In genomic region chr4:144892133-144892936, GRCm38 (mm10) we compare ENCODE assay signal across 8 mouse cellular contexts. TPM values are rescaled to one million over a fixed set of nuclear protein-coding genes. Genes with fewer than 3 reads are reported as not detected.
DNase-seq lines count a peak whose midpoint lies in the region; ATAC-seq and TF ChIP-seq lines count a peak whose summit lies in the region.

TSS of gene Dhrs3 (plus strand) at chr4:144892827.

- DNase-seq in CH12.LX (ENCODE audit: extremely low read depth), result peak; percentile 97
- DNase-seq in forebrain, embryonic 14.5 days (ENCODE audit: low spot score), result peak; percentile 78
- peak; percentile 91 to 92 for DNase-seq in heart, postnatal 10 days
- no peak for DNase-seq in large intestine, adult 2 months (ENCODE audit: low read depth, low spot score)
- DNase-seq in lung, adult 2 months, result peak; percentile 87
- DNase-seq in testis, postnatal 14 days (ENCODE audit: low spot score), result peak; percentile 77

- TF ChIP-seq EP300 in CH12.LX (IDR thresholded peaks at IDR 0.05; ENCODE audit: low read length), result peak; percentile 87

- H3K9ac ChIP-seq in CH12.LX (ENCODE audit: insufficient read depth, low read depth), result peak within 1 kb of the TSS; percentile 87
- H3K9ac ChIP-seq in forebrain, embryonic 14.5 days (ENCODE audit: low read length), result peak within 1 kb of the TSS; percentile 56
- H3K9ac ChIP-seq in neural tube, embryonic 15.5 days (replicated peaks), result peak within 1 kb of the TSS; percentile 53

- peaks cover 9 to 40% of the 10 kb centered on the region in 2 experiments for H3K4me1 ChIP-seq in CH12.LX (ENCODE audit: control insufficient read depth in 1 of 2, insufficient read depth in 2 of 2)
- H3K4me1 ChIP-seq in forebrain, embryonic 14.5 days (ENCODE audit: control insufficient read depth, insufficient read depth, low read length), result peaks cover 7% of the 10 kb centered on the region
- peaks cover 20% of the 10 kb centered on the region for H3K4me1 ChIP-seq in lung, adult 2 months (ENCODE audit: control insufficient read depth, insufficient read depth, low read length)
- H3K4me1 ChIP-seq in neural tube, embryonic 15.5 days, result peaks cover 44% of the 10 kb centered on the region

- no peak; the same call in 1 of the 2 replicates for TF ChIP-seq RAD21 in CH12.LX (IDR thresholded peaks at IDR 0.05; ENCODE audit: low read depth, low read length)

- peak; percentile 68 for TF ChIP-seq POLR2A in CH12.LX (IDR thresholded peaks at IDR 0.05; ENCODE audit: low read depth, low read length)
- peak; percentile 55; the same call in 1 of the 2 replicates for TF ChIP-seq POLR2A in lung, adult 2 months (IDR thresholded peaks at IDR 0.05; ENCODE audit: borderline replicate concordance, extremely low read depth, low read depth, low read length)

- H3K79me2 ChIP-seq in CH12.LX (replicated peaks; ENCODE audit: control insufficient read depth, extremely low read depth, insufficient read depth, poor library complexity, severe bottlenecking), result peaks cover 22% of the 10 kb centered on the region

- peak; percentile 31; the same call in 1 of the 2 replicates for ATAC-seq in cerebellum, adult (ENCODE audit: insufficient number of reproducible peaks, low FRiP score, low TSS enrichment)
- ATAC-seq in forebrain, embryonic 14.5 days, result peak; percentile 72
- peak; percentile 62 for ATAC-seq in neural tube, embryonic 15.5 days (ENCODE audit: low FRiP score)

- in situ Hi-C loops in CH12.LX (cut with MboI; ENCODE audit: low pct_ligation_motif_present, low pct_unique_long_range_greater_than_20kb, low sequenced_read_pairs), result loop anchor here (25.0 kb wide), 2 partner anchors 330 to 395 kb away; partner anchors contain the start of gene Gm13124

- peak within 1 kb of the TSS; percentile 97 for H3K27ac ChIP-seq in CH12.LX (ENCODE audit: insufficient read depth, low read depth)
- no peak within 1 kb of the TSS; the same call in 1 of the 2 replicates for H3K27ac ChIP-seq in forebrain, embryonic 14.5 days (ENCODE audit: low read depth, low read length)
- H3K27ac ChIP-seq in neural tube, embryonic 15.5 days (replicated peaks), result peak within 1 kb of the TSS; percentile 68

- no peaks in the 10 kb centered on the region for H3K9me3 ChIP-seq in CH12.LX (replicated peaks; ENCODE audit: low read length)
- no peaks in the 10 kb centered on the region for H3K9me3 ChIP-seq in forebrain, embryonic 14.5 days (replicated peaks; ENCODE audit: control insufficient read depth, low read length)
- H3K9me3 ChIP-seq in neural tube, embryonic 15.5 days (replicated peaks), result no peaks in the 10 kb centered on the region

- under 1% methylated on average over 55 of the region's 55 CpGs for WGBS in forebrain, embryonic 14.5 days
- WGBS in large intestine, adult 2 months, result 1% methylated on average over 55 of the region's 55 CpGs
- 1% methylated on average over 55 of the region's 55 CpGs for WGBS in lung, adult 2 months
- under 1% methylated on average over 55 of the region's 55 CpGs for WGBS in neural tube, embryonic 15.5 days

- H3K4me2 ChIP-seq in CH12.LX (ENCODE audit: insufficient read depth, low read depth, poor library complexity, severe bottlenecking), result peak within 1 kb of the TSS; percentile 88
- peak within 1 kb of the TSS; percentile 81 for H3K4me2 ChIP-seq in forebrain, embryonic 14.5 days (ENCODE audit: low read length)
- peak within 1 kb of the TSS; percentile 98 for H3K4me2 ChIP-seq in neural tube, embryonic 15.5 days

- peak within 1 kb of the TSS; percentile 61 to 79 (median 61) for H3K4me3 ChIP-seq in CH12.LX (replicated peaks in 1 of 3; ENCODE audit: low read depth in 2 of 3, low read length in 2 of 3, poor library complexity in 1 of 3)
- H3K4me3 ChIP-seq in forebrain, embryonic 14.5 days (ENCODE audit: low read depth, low read length), result peak within 1 kb of the TSS; percentile 43
- peak within 1 kb of the TSS; percentile 89 for H3K4me3 ChIP-seq in lung, adult 2 months (replicated peaks; ENCODE audit: extremely low read depth, low read depth, low read length)
- H3K4me3 ChIP-seq in neural tube, embryonic 15.5 days (replicated peaks), result peak within 1 kb of the TSS; percentile 45

- H3K27me3 ChIP-seq in CH12.LX (replicated peaks), result no peaks in the 10 kb centered on the region
- peaks cover 28% of the 10 kb centered on the region for H3K27me3 ChIP-seq in forebrain, embryonic 14.5 days (replicated peaks; ENCODE audit: control insufficient read depth, insufficient read depth, low read length)
- H3K27me3 ChIP-seq in neural tube, embryonic 15.5 days (replicated peaks), result peaks cover 11% of the 10 kb centered on the region; the same call in 1 of the 2 replicates

- H3K36me3 ChIP-seq in CH12.LX (replicated peaks in 1 of 2; ENCODE audit: control insufficient read depth in 1 of 2, insufficient read depth in 1 of 2, low read length in 1 of 2), result peaks cover 2 to 4% of the 10 kb centered on the region in 2 experiments
- no peaks in the 10 kb centered on the region for H3K36me3 ChIP-seq in forebrain, embryonic 14.5 days (ENCODE audit: control insufficient read depth, insufficient read depth, low read length)
- H3K36me3 ChIP-seq in neural tube, embryonic 15.5 days, result no peaks in the 10 kb centered on the region

- intact Hi-C loops in heart, postnatal 10 days (cut with DNase I), result loop anchor here (2.0 to 10.0 kb wide), 5 partner anchors 38 to 395 kb away; partner anchors contain the start of gene Vps13d

- dilution Hi-C loops in CH12.LX (cut with MboI; ENCODE audit: extremely low pct_ligation_motif_present, extremely low pct_unique_long_range_greater_than_20kb, low sequenced_read_pairs), result loop anchor here (25.0 kb wide), 1 partner anchor 95 kb away; no protein-coding TSS in a partner anchor

- TF ChIP-seq CTCF in CH12.LX (conservative IDR thresholded peaks at IDR 0.05 in 1 of 2, IDR thresholded peaks at IDR 0.05 in 1 of 2; ENCODE audit: low read depth in 2 of 2, low read length in 2 of 2), result no peak
- no peak for TF ChIP-seq CTCF in lung, adult 2 months (IDR thresholded peaks at IDR 0.05; ENCODE audit: insufficient read depth, low read length)

TF ChIP-seq in CH12.LX, 34 proteins besides CTCF, POLR2A, EP300 and RAD21 (continues in another document):
- TF ChIP-seq JUN (IDR thresholded peaks at IDR 0.05; ENCODE audit: insufficient read depth, low read depth, low read length) (no peak), MAFK (IDR thresholded peaks at IDR 0.05; ENCODE audit: insufficient replicate concordance, low read length) (no peak), ZC3H11A (IDR thresholded peaks at IDR 0.05; ENCODE audit: low read depth, low read length) (no peak), SMC3 (IDR thresholded peaks at IDR 0.05; ENCODE audit: low read depth, low read length) (no peak; the same call in 1 of the 2 replicates), SIN3A (IDR thresholded peaks at IDR 0.05; ENCODE audit: low read length) (peak; percentile 46; the same call in 1 of the 2 replicates), MEF2A (IDR thresholded peaks at IDR 0.05; ENCODE audit: borderline replicate concordance, low read depth, low read length) (peak; percentile 90), BHLHE40 (IDR thresholded peaks at IDR 0.05; ENCODE audit: low read depth, low read length) (peak; percentile 85), CHD2 (IDR thresholded peaks at IDR 0.05; ENCODE audit: low read length) (peak; percentile 90), E2F4 (IDR thresholded peaks at IDR 0.05; ENCODE audit: insufficient replicate concordance, low read depth, low read length) (0 out of 2 replicates have a peak, but pooled peaks have one; percentile 11), MYC (IDR thresholded peaks at IDR 0.05; ENCODE audit: low read depth, low read length) (peak; percentile 56), MAZ (IDR thresholded peaks at IDR 0.05; ENCODE audit: low read depth, low read length) (peak; percentile 85), GABPA (IDR thresholded peaks at IDR 0.05; ENCODE audit: insufficient replicate concordance, low read depth, low read length) (no peak), NELFE (IDR thresholded peaks at IDR 0.05; ENCODE audit: low read depth, low read length) (peak; percentile 40; the same call in 1 of the 2 replicates), ELF1 (IDR thresholded peaks at IDR 0.05; ENCODE audit: low read depth, low read length) (peak; percentile 74), POLR2AphosphoS2 (IDR thresholded peaks at IDR 0.05; ENCODE audit: low read depth, low read length) (no peak), NRF1 (IDR thresholded peaks at IDR 0.05; ENCODE audit: low read depth, low read length) (peak; percentile 72), KAT2A (IDR thresholded peaks at IDR 0.05; ENCODE audit: insufficient replicate concordance, low read length) (peak; percentile 86), ZKSCAN1 (IDR thresholded peaks at IDR 0.05; ENCODE audit: borderline replicate concordance, low read depth, low read length) (no peak), IRF4 (IDR thresholded peaks at IDR 0.05; ENCODE audit: low read depth, low read length) (peak; percentile 89), JUND (conservative IDR thresholded peaks at IDR 0.05; ENCODE audit: low read depth, low read length) (no peak), ZMIZ1 (IDR thresholded peaks at IDR 0.05; ENCODE audit: low read depth, low read length) (no peak), ZNF384 (IDR thresholded peaks at IDR 0.05; ENCODE audit: low read depth, low read length) (peak; percentile 95), MAX (IDR thresholded peaks at IDR 0.05; ENCODE audit: low read length) (peak; percentile 70; the same call in 1 of the 2 replicates), CHD1 (IDR thresholded peaks at IDR 0.05; ENCODE audit: low read depth, low read length) (peak; percentile 100), UBTF (IDR thresholded peaks at IDR 0.05; ENCODE audit: low read depth, low read length) (0 out of 2 replicates have a peak, but pooled peaks have one; percentile 72), RCOR1 (conservative IDR thresholded peaks at IDR 0.05; ENCODE audit: low read depth, low read length) (no peak; the same call in 1 of the 2 replicates), MXI1 (IDR thresholded peaks at IDR 0.05; ENCODE audit: low read depth, low read length) (peak; percentile 57; the same call in 1 of the 2 replicates), PAX5 (IDR thresholded peaks at IDR 0.05; ENCODE audit: low read length) (no peak), USF2 (conservative IDR thresholded peaks at IDR 0.05; ENCODE audit: low read depth, low read length) (no peak), USF1 (IDR thresholded peaks at IDR 0.05; ENCODE audit: low read depth, low read length) (no peak; the same call in 1 of the 2 replicates)

RNA-seq across cellular contexts. Expression of gene Dhrs3, which starts in this region (rescaled TPM):
- 24.4 and 37.7 TPM in 2 replicates for total RNA-seq in CH12.LX (2012; rRNA removed)
- total RNA-seq in CH12.LX (2014; rRNA removed), result 8.7 and 10.5 TPM in 2 replicates
- polyA plus RNA-seq in CH12.LX (2012; ENCODE audit: insufficient read length, low read depth), result 7.8 and 7.9 TPM in 2 replicates
- polyA plus RNA-seq in forebrain, embryonic 14.5 days (2014; fragmentation: Nextera tagmentation; extraction: Ambion mirVana), result 16.1 and 25.8 TPM in 2 replicates
- total RNA-seq in heart, postnatal 10 days (2021), result 10 to 100 TPM; 90.2 to 95.2 TPM
- polyA plus RNA-seq in large intestine, adult 2 months (2012; rRNA removed), result 64.8 and 76.8 TPM in 2 replicates
- 150 and 175 TPM in 2 replicates for polyA plus RNA-seq in lung, adult 2 months (2012; rRNA removed)
- polyA plus RNA-seq in neural tube, embryonic 15.5 days (2015; fragmentation: Nextera tagmentation; extraction: Ambion mirVana), result 31.0 and 41.3 TPM in 2 replicates
